Mouse (Mus musculus) liver, embryonic 11.5 days (tissue): ENCODE results near the gene Kmo. TPM values are rescaled to one million over a fixed set of nuclear protein-coding genes. Genes with fewer than 3 reads are reported as not detected.

ENCODE experiments used
- ATAC-seq: fragments of 200-750 bp; cut with Nextera tagmentation; replicated peaks from 2 replicates; pipeline ENCODE4 v1.8.0; 2017; ENCODE audit warnings: moderate number of reproducible peaks, mild to moderate bottlenecking, moderate TSS enrichment, moderate library complexity; ENCODE audit not compliant: low FRiP score
- DNase-seq: peaks from one replicate; pipeline ENCODE4 v3.0.0-alpha.2; 2017; ENCODE audit warnings: low spot score
- H3K27ac ChIP-seq: fragments of 300-500 bp; sonication (generic); 2 replicates; pipeline ENCODE4 v1.5.1; 2014; ENCODE audit warnings: mild to moderate bottlenecking, low read depth, low read length, control low read depth
- H3K27me3 ChIP-seq: fragments of 300-500 bp; sonication (generic); replicated peaks from 2 replicates; pipeline ENCODE4 v1.6.1; 2014; ENCODE audit warnings: low read length, mixed read lengths; ENCODE audit not compliant: control insufficient read depth, insufficient read depth
- H3K36me3 ChIP-seq: fragments of 300-500 bp; sonication (generic); 2 replicates; pipeline ENCODE4 v1.6.1; 2014; ENCODE audit warnings: mild to moderate bottlenecking, low read length, moderate library complexity, mixed read lengths; ENCODE audit not compliant: control insufficient read depth, insufficient read depth
- H3K4me1 ChIP-seq: fragments of 300-500 bp; sonication (generic); replicated peaks from 2 replicates; pipeline ENCODE4 v1.6.1; 2014; ENCODE audit warnings: low read length, mixed read lengths; ENCODE audit not compliant: control insufficient read depth, insufficient read depth
- H3K4me2 ChIP-seq: fragments of 300-500 bp; sonication (generic); 2 replicates; pipeline ENCODE4 v1.6.1; 2014; ENCODE audit warnings: mild to moderate bottlenecking, control low read depth, moderate library complexity
- H3K4me3 ChIP-seq: fragments of 300-500 bp; sonication (generic); 2 replicates; pipeline ENCODE4 v1.5.1; 2014; ENCODE audit warnings: low read depth, low read length, control low read depth
- H3K9ac ChIP-seq: fragments of 300-500 bp; sonication (generic); 2 replicates; pipeline ENCODE4 v1.6.1; 2014; ENCODE audit warnings: low read depth, low read length, control low read depth
- H3K9me3 ChIP-seq: fragments of 300-500 bp; sonication (generic); 2 replicates; pipeline ENCODE4 v1.6.1; 2016; ENCODE audit warnings: low read length, inconsistent platforms, mixed read lengths; ENCODE audit not compliant: control insufficient read depth
- WGBS: fragments of 180-500 bp; shearing (Covaris S2); extraction: QIAGEN DNeasy Blood & Tissue Kit; methylation state at CpG from one replicate; pipeline ENCODE4 v1.1.7; 2014; 5-methylcytosine and 5-hydroxymethylcytosine counted together
- polyA plus RNA-seq: library from polyadenylated mRNA; unstranded; fragments of >200 nt; fragmentation: Nextera tagmentation; extraction: Ambion mirVana; gene quantifications from 2 replicates; pipeline ENCODE4 v1.2.1, GENCODE M21; 2014

Kmo gene
- polyA plus RNA-seq, 1 experiment from 2014 or later = 1.9 TPM

DNA sequence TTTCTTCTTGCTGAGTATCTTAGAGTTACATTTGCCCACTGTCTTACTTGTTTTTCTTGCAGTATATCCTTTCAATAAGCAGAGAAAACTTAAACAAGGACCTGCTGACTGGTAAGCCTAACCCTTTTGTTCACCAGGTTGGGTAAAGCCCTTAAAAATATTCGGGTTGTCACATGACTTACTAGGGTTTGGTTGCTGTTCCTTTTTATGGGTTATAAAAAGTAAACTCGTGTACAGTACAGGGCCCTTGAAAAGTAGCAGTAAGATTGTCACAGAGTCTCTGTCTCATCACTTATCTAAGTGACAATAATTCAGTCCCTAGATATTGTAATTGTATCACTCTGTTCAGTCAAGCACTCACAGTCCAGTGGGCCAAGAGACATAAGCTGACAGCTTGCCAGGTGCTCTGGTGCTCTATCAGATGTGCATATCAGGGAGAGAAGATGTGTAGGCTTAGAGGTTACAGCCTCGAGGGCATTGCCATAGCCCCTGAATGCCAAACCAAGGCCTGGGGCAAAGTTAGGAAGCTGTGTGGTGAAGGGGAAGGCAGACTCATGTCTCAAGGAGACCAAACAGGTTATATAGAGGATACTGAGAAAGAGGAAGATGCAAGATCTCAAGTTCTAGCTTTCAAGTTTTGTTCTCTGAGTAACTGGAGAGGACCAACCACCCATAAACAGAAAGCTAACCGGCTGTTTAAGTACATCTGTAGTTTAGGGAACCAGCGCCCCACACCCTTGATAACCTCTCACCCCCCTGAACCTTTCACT, 23.5 kb downstream of the Kmo start:
- 52% methylated on average over 5 of the region's 5 CpGs for WGBS
- H3K4me2 ChIP-seq = no peak overlapping the region
- H3K9me3 ChIP-seq = no peaks in the 10 kb centered on the region
- ATAC-seq = no peak
- no peak overlapping the region for H3K27ac ChIP-seq
- H3K4me1 ChIP-seq = no peaks in the 10 kb centered on the region
- H3K27me3 ChIP-seq = no peaks in the 10 kb centered on the region
- no peak for DNase-seq
- no peaks in the 10 kb centered on the region for H3K36me3 ChIP-seq
- H3K4me3 ChIP-seq = no peak overlapping the region
- no peak overlapping the region for H3K9ac ChIP-seq

- 51% methylated on average over 9 of the region's 9 CpGs for WGBS
- peak; percentile 53; the same call in 1 of the 2 replicates for ATAC-seq
- H3K4me2 ChIP-seq = no peak overlapping the region
- H3K27ac ChIP-seq = no peak overlapping the region
- no peaks in the 10 kb centered on the region for H3K4me1 ChIP-seq
- no peak overlapping the region for H3K9ac ChIP-seq
- no peaks in the 10 kb centered on the region for H3K9me3 ChIP-seq
- no peak for DNase-seq
- H3K36me3 ChIP-seq = no peaks in the 10 kb centered on the region
- H3K4me3 ChIP-seq = no peak overlapping the region
- H3K27me3 ChIP-seq = no peaks in the 10 kb centered on the region
These were observed 26.8 kb downstream of the Kmo start for GRCm38 (mm10) chr1:175646952-175647351.

- no peak overlapping the region for H3K9ac ChIP-seq
- H3K9me3 ChIP-seq = no peaks in the 10 kb centered on the region
- H3K4me1 ChIP-seq = no peaks in the 10 kb centered on the region
- no peaks in the 10 kb centered on the region for H3K27me3 ChIP-seq
- no peaks in the 10 kb centered on the region for H3K36me3 ChIP-seq
- DNase-seq = no peak
- WGBS = 86% methylated on average over 4 of the region's 4 CpGs
- H3K4me2 ChIP-seq = no peak overlapping the region
- H3K27ac ChIP-seq = no peak overlapping the region
- no peak overlapping the region for H3K4me3 ChIP-seq
- no peak for ATAC-seq
These were observed 28.4 kb downstream of the Kmo start for GRCm38 (mm10) chr1:175648615-175649014.

DNA sequence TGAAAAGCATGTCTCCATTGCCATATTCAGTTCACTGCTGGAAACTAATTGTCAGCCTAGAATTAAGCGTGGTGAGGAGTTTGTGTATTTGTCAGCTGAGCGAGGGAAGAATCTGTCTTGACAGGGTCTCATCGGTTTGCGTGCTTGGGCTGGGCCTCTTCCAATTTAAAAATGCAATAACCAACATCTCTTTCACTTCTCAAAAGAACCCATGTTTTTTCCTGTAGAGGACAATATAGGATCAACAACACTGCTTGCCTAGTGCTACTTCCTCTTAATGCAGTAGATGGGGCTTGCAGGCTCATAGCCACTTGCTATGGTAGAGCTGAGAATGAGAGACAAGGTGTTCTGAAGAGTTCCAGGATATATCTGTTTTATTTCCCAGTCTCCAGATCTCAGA, 39.7 kb downstream of the Kmo start:
- H3K9me3 ChIP-seq = no peaks in the 10 kb centered on the region
- DNase-seq (no peak), ATAC-seq (no peak)
- no peak overlapping the region for H3K27ac ChIP-seq
- H3K9ac ChIP-seq = no peak overlapping the region
- H3K4me2 ChIP-seq = no peak overlapping the region
- WGBS = 83% methylated on average over 4 of the region's 4 CpGs
- no peak overlapping the region for H3K4me3 ChIP-seq
- no peaks in the 10 kb centered on the region for H3K27me3 ChIP-seq
- no peaks in the 10 kb centered on the region for H3K36me3 ChIP-seq
- no peaks in the 10 kb centered on the region for H3K4me1 ChIP-seq

DNA sequence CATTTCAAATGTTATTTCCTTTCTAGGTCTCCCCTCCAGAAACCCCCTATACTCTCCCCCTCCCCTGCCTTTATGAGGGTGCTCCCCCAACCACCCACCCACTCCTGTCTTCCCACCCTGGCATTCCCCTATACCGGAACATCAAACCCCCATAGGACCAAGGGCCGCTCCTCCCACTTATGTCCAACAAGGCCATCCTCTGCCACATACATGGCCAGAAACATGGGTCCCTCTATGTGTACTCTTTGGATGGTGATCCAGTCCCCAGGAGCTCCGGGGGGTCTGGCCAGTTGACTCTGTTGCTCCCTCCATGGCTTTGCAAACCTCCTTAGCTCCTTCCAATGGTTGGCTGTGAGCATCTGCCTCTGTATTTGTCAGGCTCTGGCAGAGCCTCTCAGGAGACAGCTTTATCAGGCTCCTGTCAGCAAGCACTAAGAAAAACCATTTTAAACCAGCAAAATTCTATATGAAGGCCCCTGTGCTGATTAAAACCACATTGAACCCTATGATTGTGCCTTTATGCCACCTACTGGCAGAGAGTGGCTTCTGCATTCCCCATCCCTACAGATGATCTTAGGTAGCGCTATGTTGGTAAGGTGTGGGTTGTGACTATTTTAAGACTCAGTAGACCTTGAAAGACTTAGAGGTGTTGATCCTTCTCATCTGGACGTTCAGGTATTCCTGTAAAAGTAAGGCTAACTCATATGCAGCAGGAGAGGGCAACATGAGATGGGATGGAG, 48.7 kb downstream of the Kmo start:
- Histone ChIP-seq H3K36me3 (no peaks in the 10 kb centered on the region), H3K9ac (no peak overlapping the region), H3K9me3 (no peaks in the 10 kb centered on the region), H3K4me1 (no peaks in the 10 kb centered on the region), H3K27me3 (no peaks in the 10 kb centered on the region), H3K4me3 (no peak overlapping the region), H3K4me2 (no peak overlapping the region), H3K27ac (no peak overlapping the region)
- DNase-seq (no peak), ATAC-seq (peak; percentile 58; the same call in 1 of the 2 replicates)
- 72% methylated on average over 5 of the region's 5 CpGs for WGBS

DNA sequence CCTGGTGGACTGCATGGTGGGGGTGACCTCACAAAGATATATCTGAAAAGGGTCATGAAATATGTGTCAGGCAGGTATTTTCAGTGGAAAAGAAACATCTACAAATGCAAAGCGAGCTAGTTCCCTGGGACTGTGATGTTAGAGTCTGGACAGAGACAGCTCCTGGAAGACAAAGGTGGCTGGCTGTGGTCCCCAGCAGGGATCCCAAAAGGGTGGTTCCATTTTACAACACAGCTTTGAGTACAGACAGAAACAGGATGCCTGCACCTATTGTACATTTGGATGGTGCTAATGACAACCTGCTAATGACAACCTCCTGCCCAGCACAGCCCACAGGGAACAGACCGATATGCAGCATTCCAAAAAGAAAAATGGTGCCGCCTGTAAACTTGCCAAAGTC, 49.3 kb downstream of the Kmo start:
- Histone ChIP-seq H3K4me3 (no peak overlapping the region), H3K9ac (no peak overlapping the region), H3K27ac (no peak overlapping the region), H3K27me3 (no peaks in the 10 kb centered on the region), H3K36me3 (no peaks in the 10 kb centered on the region), H3K4me2 (no peak overlapping the region), H3K4me1 (no peaks in the 10 kb centered on the region), H3K9me3 (no peaks in the 10 kb centered on the region)
- ATAC-seq (no peak), DNase-seq (no peak)
- 91% methylated on average over 3 of the region's 3 CpGs for WGBS

GRCm38 (mm10) chr1:175670042-175670441, 49.9 kb downstream of the Kmo start:
- no peaks in the 10 kb centered on the region for H3K9me3 ChIP-seq
- no peaks in the 10 kb centered on the region for H3K4me1 ChIP-seq
- 84% methylated on average over 7 of the region's 7 CpGs for WGBS
- no peak overlapping the region for H3K4me2 ChIP-seq
- no peaks in the 10 kb centered on the region for H3K36me3 ChIP-seq
- H3K9ac ChIP-seq = no peak overlapping the region
- no peak for ATAC-seq
- DNase-seq = no peak
- H3K27me3 ChIP-seq = no peaks in the 10 kb centered on the region
- no peak overlapping the region for H3K4me3 ChIP-seq
- H3K27ac ChIP-seq = no peak overlapping the region

- H3K4me2 ChIP-seq = no peak overlapping the region
- H3K9me3 ChIP-seq = no peaks in the 10 kb centered on the region
- H3K27me3 ChIP-seq = no peaks in the 10 kb centered on the region
- WGBS = 18% methylated on average over 1 of the region's 1 CpGs
- H3K27ac ChIP-seq = no peak overlapping the region
- no peak overlapping the region for H3K4me3 ChIP-seq
- DNase-seq (no peak), ATAC-seq (no peak)
- no peaks in the 10 kb centered on the region for H3K4me1 ChIP-seq
- no peak overlapping the region for H3K9ac ChIP-seq
- no peaks in the 10 kb centered on the region for H3K36me3 ChIP-seq
These were observed 51.4 kb downstream of the Kmo start for GRCm38 (mm10) chr1:175671626-175672025.
